Mouse (Mus musculus): ENCODE results near the gene Myo5c. TPM values are rescaled to one million over a fixed set of nuclear protein-coding genes. Genes with fewer than 3 reads are reported as not detected.

Gene Myo5c
- total and polyA plus RNA-seq, 3 experiments: 3.8 to 5.2 (median 4.4) TPM

GRCm38 (mm10) chr9:75238179-75238578 lies 6.4 kb downstream of the Myo5c start:
- TF ChIP-seq SMC3 (IDR thresholded peaks at IDR 0.05; ENCODE audit: low read depth, low read length) (no peak), ZNF384 (IDR thresholded peaks at IDR 0.05; ENCODE audit: low read depth, low read length) (no peak), ZC3H11A (IDR thresholded peaks at IDR 0.05; ENCODE audit: low read depth, low read length) (no peak), TCF12 (IDR thresholded peaks at IDR 0.05; ENCODE audit: low read depth, low read length) (no peak), JUND (conservative IDR thresholded peaks at IDR 0.05; ENCODE audit: low read depth, low read length) (no peak), ZKSCAN1 (IDR thresholded peaks at IDR 0.05; ENCODE audit: borderline replicate concordance, low read depth, low read length) (no peak), KAT2A (IDR thresholded peaks at IDR 0.05; ENCODE audit: insufficient replicate concordance, low read length) (no peak), MYC (IDR thresholded peaks at IDR 0.05; ENCODE audit: low read depth, low read length) (no peak), USF2 (conservative IDR thresholded peaks at IDR 0.05; ENCODE audit: low read depth, low read length) (no peak), NELFE (IDR thresholded peaks at IDR 0.05; ENCODE audit: low read depth, low read length) (no peak), CHD2 (IDR thresholded peaks at IDR 0.05; ENCODE audit: low read length) (no peak), MAX (IDR thresholded peaks at IDR 0.05; ENCODE audit: low read length) (no peak), RAD21 (IDR thresholded peaks at IDR 0.05; ENCODE audit: low read depth, low read length) (no peak)
- H3K27me3 ChIP-seq (replicated peaks): no peaks in the 10 kb centered on the region
- H3K4me1 ChIP-seq (ENCODE audit: control insufficient read depth in 1 of 2, insufficient read depth in 2 of 2): no peaks in the 10 kb centered on the region
- no peaks in the 10 kb centered on the region for H3K36me3 ChIP-seq (replicated peaks in 1 of 2; ENCODE audit: control insufficient read depth in 1 of 2, insufficient read depth in 1 of 2, low read length in 1 of 2)
- no peak overlapping the region for H3K9ac ChIP-seq (ENCODE audit: insufficient read depth, low read depth)
- dilution Hi-C loops (cut with MboI; ENCODE audit: extremely low pct_ligation_motif_present, extremely low pct_unique_long_range_greater_than_20kb, low sequenced_read_pairs): no loop called here
- no peak overlapping the region for H3K4me3 ChIP-seq (replicated peaks in 1 of 3; ENCODE audit: low read depth in 2 of 3, low read length in 2 of 3, poor library complexity in 1 of 3)
- no peaks in the 10 kb centered on the region for H3K79me2 ChIP-seq (replicated peaks; ENCODE audit: control insufficient read depth, extremely low read depth, insufficient read depth, poor library complexity, severe bottlenecking)
- in situ Hi-C loops (cut with MboI; ENCODE audit: low pct_ligation_motif_present, low pct_unique_long_range_greater_than_20kb, low sequenced_read_pairs): no loop called here
- peaks cover 2% of the 10 kb centered on the region for H3K9me3 ChIP-seq (replicated peaks; ENCODE audit: low read length)
- no peak overlapping the region for H3K4me2 ChIP-seq (ENCODE audit: insufficient read depth, low read depth, poor library complexity, severe bottlenecking)
- no peak for DNase-seq (ENCODE audit: extremely low read depth)
- no peak overlapping the region for H3K27ac ChIP-seq (ENCODE audit: insufficient read depth, low read depth)

- no peak overlapping the region for H3K27ac ChIP-seq (ENCODE audit: insufficient read depth, low read depth)
- H3K36me3 ChIP-seq (replicated peaks in 1 of 2; ENCODE audit: control insufficient read depth in 1 of 2, insufficient read depth in 1 of 2, low read length in 1 of 2): no peaks in the 10 kb centered on the region
- TF ChIP-seq POLR2AphosphoS2 (IDR thresholded peaks at IDR 0.05; ENCODE audit: low read depth, low read length): no peak
- no peak for TF ChIP-seq MXI1 (IDR thresholded peaks at IDR 0.05; ENCODE audit: low read depth, low read length)
- TF ChIP-seq ZNF384 (IDR thresholded peaks at IDR 0.05; ENCODE audit: low read depth, low read length): no peak
- TF ChIP-seq KAT2A (IDR thresholded peaks at IDR 0.05; ENCODE audit: insufficient replicate concordance, low read length): no peak
- TF ChIP-seq CHD2 (IDR thresholded peaks at IDR 0.05; ENCODE audit: low read length): no peak
- TF ChIP-seq PAX5 (IDR thresholded peaks at IDR 0.05; ENCODE audit: low read length): no peak
- no peak for TF ChIP-seq EP300 (IDR thresholded peaks at IDR 0.05; ENCODE audit: low read length)
- TF ChIP-seq IRF4 (IDR thresholded peaks at IDR 0.05; ENCODE audit: low read depth, low read length): no peak
- no peak for TF ChIP-seq CHD1 (IDR thresholded peaks at IDR 0.05; ENCODE audit: low read depth, low read length)
- no peak for TF ChIP-seq JUND (conservative IDR thresholded peaks at IDR 0.05; ENCODE audit: low read depth, low read length)
- no peak for TF ChIP-seq TBP (conservative IDR thresholded peaks at IDR 0.05; ENCODE audit: low read depth, low read length)
- no peak for TF ChIP-seq ELF1 (IDR thresholded peaks at IDR 0.05; ENCODE audit: low read depth, low read length)
- TF ChIP-seq UBTF (IDR thresholded peaks at IDR 0.05; ENCODE audit: low read depth, low read length): no peak
- TF ChIP-seq POLR2A (IDR thresholded peaks at IDR 0.05; ENCODE audit: low read depth, low read length): no peak
- no peak for TF ChIP-seq CTCF (conservative IDR thresholded peaks at IDR 0.05 in 1 of 2, IDR thresholded peaks at IDR 0.05 in 1 of 2; ENCODE audit: low read depth in 2 of 2, low read length in 2 of 2)
- no peak for TF ChIP-seq ZMIZ1 (IDR thresholded peaks at IDR 0.05; ENCODE audit: low read depth, low read length)
- no peak for TF ChIP-seq BHLHE40 (IDR thresholded peaks at IDR 0.05; ENCODE audit: low read depth, low read length)
- no peaks in the 10 kb centered on the region for H3K27me3 ChIP-seq (replicated peaks)
- H3K9ac ChIP-seq (ENCODE audit: insufficient read depth, low read depth): no peak overlapping the region
- dilution Hi-C loops (cut with MboI; ENCODE audit: extremely low pct_ligation_motif_present, extremely low pct_unique_long_range_greater_than_20kb, low sequenced_read_pairs) (no loop called here), in situ Hi-C loops (cut with MboI; ENCODE audit: low pct_ligation_motif_present, low pct_unique_long_range_greater_than_20kb, low sequenced_read_pairs) (no loop called here)
- peaks cover 2% of the 10 kb centered on the region for H3K9me3 ChIP-seq (replicated peaks; ENCODE audit: low read length)
- H3K4me2 ChIP-seq (ENCODE audit: insufficient read depth, low read depth, poor library complexity, severe bottlenecking): no peak overlapping the region
- DNase-seq (ENCODE audit: extremely low read depth): no peak
- H3K79me2 ChIP-seq (replicated peaks; ENCODE audit: control insufficient read depth, extremely low read depth, insufficient read depth, poor library complexity, severe bottlenecking): no peaks in the 10 kb centered on the region
- no peak overlapping the region for H3K4me3 ChIP-seq (replicated peaks in 1 of 3; ENCODE audit: low read depth in 2 of 3, low read length in 2 of 3, poor library complexity in 1 of 3)
- H3K4me1 ChIP-seq (ENCODE audit: control insufficient read depth in 1 of 2, insufficient read depth in 2 of 2): peaks cover 3 to 9% of the 10 kb centered on the region in 2 experiments; a peak in 2 of 4 replicates
Observed at GRCm38 (mm10) chr9:75243052-75243451, 11.2 kb downstream of the Myo5c start.

All from CH12.LX (cell line).